Mouse (Mus musculus): ENCODE measurements around the gene Ttc41.

GRCm38 (mm10) chr10:86819649-86820165, 114.1 kb downstream of the Ttc41 start:
- TF ChIP-seq CTCF (IDR thresholded peaks at IDR 0.05; ENCODE audit: low read depth) (peak; percentile 37), EP300 (IDR thresholded peaks at IDR 0.05; ENCODE audit: low read depth) (no peak)
